Mouse (Mus musculus): ENCODE data around the gene Frmd4b. TPM values are rescaled to one million over a fixed set of nuclear protein-coding genes. Genes with fewer than 3 reads are reported as not detected.

The Frmd4b gene
- polyA plus RNA-seq, 1 experiment from 2014 or later: 16.9 TPM

DNA sequence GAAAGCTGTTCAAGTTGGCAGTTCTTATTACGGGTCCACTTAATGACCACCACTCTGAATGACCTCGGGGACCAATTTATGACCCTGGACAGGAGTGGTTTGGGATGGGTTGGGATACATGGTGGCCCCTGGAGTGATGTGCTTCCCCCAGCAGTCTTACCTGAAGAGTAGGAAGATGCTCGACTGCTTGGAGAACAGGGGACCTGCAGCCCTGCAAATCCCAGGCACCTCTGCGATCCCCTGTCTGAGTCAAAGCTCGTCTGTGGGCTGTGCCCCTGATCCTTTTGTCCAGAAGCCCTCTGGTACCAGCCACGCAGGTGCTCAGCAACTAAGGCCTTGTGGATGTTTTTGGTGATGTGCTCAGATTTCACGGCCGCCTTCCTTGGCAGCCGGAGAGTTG lies 321.9 kb downstream of the Frmd4b start:
- H3K36me3 ChIP-seq (replicated peaks): peaks cover 82% of the 10 kb centered on the region
- no peak overlapping the region for H3K27ac ChIP-seq (replicated peaks)
- DNase-seq (ENCODE audit: low spot score): no peak
- H3K27me3 ChIP-seq (replicated peaks; ENCODE audit: low read depth, poor library complexity, severe bottlenecking): no peaks in the 10 kb centered on the region; the same call in 1 of the 2 replicates
- H3K4me3 ChIP-seq: no peak overlapping the region
- 92% methylated on average over 9 of the region's 9 CpGs for WGBS
- H3K9me3 ChIP-seq: no peaks in the 10 kb centered on the region
- H3K4me1 ChIP-seq: peaks cover 16% of the 10 kb centered on the region

GRCm38 (mm10) chr6:97293667-97294569 lies 323.4 kb downstream of the Frmd4b start:
- DNase-seq (ENCODE audit: low spot score): no peak
- H3K36me3 ChIP-seq (replicated peaks): peaks cover 71% of the 10 kb centered on the region
- 89% methylated on average over 12 of the region's 12 CpGs for WGBS

GRCm38 (mm10) chr6:97292894-97293293 lies 324.4 kb downstream of the Frmd4b start:
- Histone ChIP-seq H3K9me3 (no peaks in the 10 kb centered on the region), H3K27me3 (replicated peaks; ENCODE audit: low read depth, poor library complexity, severe bottlenecking) (no peaks in the 10 kb centered on the region; the same call in 1 of the 2 replicates), H3K4me3 (no peak overlapping the region), H3K4me1 (peaks cover 29% of the 10 kb centered on the region), H3K27ac (replicated peaks) (no peak overlapping the region), H3K36me3 (replicated peaks) (peaks cover 72% of the 10 kb centered on the region)
- DNase-seq (ENCODE audit: low spot score): no peak
- WGBS: 84% methylated on average over 5 of the region's 5 CpGs

More at GRCm38 (mm10) chr6:97293667-97294569, 323.4 kb downstream of the Frmd4b start:
- H3K27ac ChIP-seq (replicated peaks): no peak overlapping the region
- H3K27me3 ChIP-seq (replicated peaks; ENCODE audit: low read depth, poor library complexity, severe bottlenecking): no peaks in the 10 kb centered on the region; the same call in 1 of the 2 replicates
- H3K9me3 ChIP-seq: no peaks in the 10 kb centered on the region
- no peak overlapping the region for H3K4me3 ChIP-seq
- H3K4me1 ChIP-seq: peaks cover 22% of the 10 kb centered on the region

GRCm38 (mm10) chr6:97292096-97292495 lies 325.2 kb downstream of the Frmd4b start:
- no peak overlapping the region for H3K27ac ChIP-seq (replicated peaks)
- peaks cover 29% of the 10 kb centered on the region for H3K4me1 ChIP-seq
- WGBS: 89% methylated on average over 3 of the region's 3 CpGs
- H3K36me3 ChIP-seq (replicated peaks): peaks cover 72% of the 10 kb centered on the region
- no peak for DNase-seq (ENCODE audit: low spot score)
- no peak overlapping the region for H3K4me3 ChIP-seq
- no peaks in the 10 kb centered on the region; the same call in 1 of the 2 replicates for H3K27me3 ChIP-seq (replicated peaks; ENCODE audit: low read depth, poor library complexity, severe bottlenecking)
- H3K9me3 ChIP-seq: no peaks in the 10 kb centered on the region

DNA sequence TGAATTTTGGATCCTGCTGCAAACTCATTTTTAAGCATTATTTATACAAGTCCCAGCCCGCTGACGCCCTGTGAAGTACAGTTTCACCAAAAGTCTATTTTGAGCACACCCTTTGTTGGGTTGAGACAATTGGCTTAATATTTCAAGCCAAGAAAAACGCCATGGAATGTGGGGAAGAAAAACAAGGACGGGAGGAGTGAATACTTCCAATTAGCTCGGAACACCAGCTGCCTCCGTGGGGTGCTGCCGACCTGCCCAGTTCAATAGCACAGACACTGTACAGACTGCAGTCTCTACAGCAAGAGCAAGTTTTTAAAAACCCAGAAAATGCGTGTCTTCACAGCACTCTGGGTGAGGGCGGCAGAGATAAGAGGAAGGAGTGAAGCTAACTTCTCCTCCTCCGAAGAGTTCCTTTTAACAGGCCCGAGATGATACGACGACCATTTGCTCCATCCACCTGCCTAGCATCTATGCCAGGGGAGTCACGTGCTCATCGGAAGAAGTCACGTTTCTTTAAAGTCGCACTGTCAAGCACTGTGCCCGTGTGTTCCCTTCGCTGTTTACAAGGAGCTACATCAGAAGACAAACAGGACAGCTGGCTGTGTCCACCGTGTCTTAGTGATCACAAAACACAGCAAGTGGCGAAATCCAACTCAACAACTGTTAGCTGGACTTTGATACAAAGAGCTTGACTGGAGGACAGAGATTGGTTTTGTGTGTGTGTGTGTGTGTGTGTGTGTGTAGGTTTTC lies 326.0 kb downstream of the Frmd4b start:
- Histone ChIP-seq H3K9me3 (no peaks in the 10 kb centered on the region), H3K27ac (replicated peaks) (no peak overlapping the region; the same call in 1 of the 2 replicates), H3K4me3 (no peak overlapping the region), H3K4me1 (peaks cover 29% of the 10 kb centered on the region), H3K36me3 (replicated peaks) (peaks cover 66% of the 10 kb centered on the region), H3K27me3 (replicated peaks; ENCODE audit: low read depth, poor library complexity, severe bottlenecking) (no peaks in the 10 kb centered on the region; the same call in 1 of the 2 replicates)
- DNase-seq (ENCODE audit: low spot score): no peak
- WGBS: 76% methylated on average over 21 of the region's 21 CpGs

DNA sequence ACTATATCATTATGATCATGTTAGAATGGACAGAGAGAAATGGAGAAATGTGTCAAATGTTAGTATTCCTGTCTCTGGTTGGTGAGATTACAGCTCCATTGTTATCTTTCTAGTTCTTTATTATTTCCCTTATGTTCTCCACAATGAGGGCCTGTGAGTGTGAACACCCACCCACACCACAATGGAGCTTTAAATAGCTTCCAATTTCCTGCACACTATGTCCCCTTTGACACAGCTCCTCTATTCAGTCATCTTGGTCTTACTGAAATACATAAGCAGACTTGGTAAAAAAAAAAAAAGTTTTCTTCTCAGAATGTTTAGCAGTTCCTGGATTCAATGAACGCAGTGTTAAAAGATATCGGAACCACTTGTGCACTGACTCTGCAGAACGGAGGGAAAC lies 326.7 kb downstream of the Frmd4b start:
- DNase-seq (ENCODE audit: low spot score): no peak
- H3K4me1 ChIP-seq: peaks cover 29% of the 10 kb centered on the region
- no peaks in the 10 kb centered on the region; the same call in 1 of the 2 replicates for H3K27me3 ChIP-seq (replicated peaks; ENCODE audit: low read depth, poor library complexity, severe bottlenecking)
- peaks cover 59% of the 10 kb centered on the region for H3K36me3 ChIP-seq (replicated peaks)
- no peak overlapping the region for H3K4me3 ChIP-seq
- 72% methylated on average over 3 of the region's 3 CpGs for WGBS
- no peak overlapping the region for H3K27ac ChIP-seq (replicated peaks)
- no peaks in the 10 kb centered on the region for H3K9me3 ChIP-seq

GRCm38 (mm10) chr6:97289838-97290237 lies 327.5 kb downstream of the Frmd4b start:
- 85% methylated on average over 4 of the region's 4 CpGs for whole genome bisulfite sequencing
- no peak for DNase-seq (ENCODE audit: low spot score)
- no peaks in the 10 kb centered on the region; the same call in 1 of the 2 replicates for H3K27me3 ChIP-seq (replicated peaks; ENCODE audit: low read depth, poor library complexity, severe bottlenecking)
- peaks cover 51% of the 10 kb centered on the region for H3K36me3 ChIP-seq (replicated peaks)
- no peak overlapping the region for H3K27ac ChIP-seq (replicated peaks)
- peaks cover 29% of the 10 kb centered on the region for H3K4me1 ChIP-seq
- H3K9me3 ChIP-seq: no peaks in the 10 kb centered on the region
- no peak overlapping the region for H3K4me3 ChIP-seq

GRCm38 (mm10) chr6:97289316-97289820 lies 328.0 kb downstream of the Frmd4b start:
- H3K27ac ChIP-seq (replicated peaks): no peak overlapping the region
- H3K36me3 ChIP-seq (replicated peaks): peaks cover 46% of the 10 kb centered on the region
- no peaks in the 10 kb centered on the region for H3K9me3 ChIP-seq
- H3K4me3 ChIP-seq: no peak overlapping the region
- WGBS: 64% methylated on average over 10 of the region's 10 CpGs
- H3K27me3 ChIP-seq (replicated peaks; ENCODE audit: low read depth, poor library complexity, severe bottlenecking): no peaks in the 10 kb centered on the region; the same call in 1 of the 2 replicates
- no peak for DNase-seq (ENCODE audit: low spot score)
- H3K4me1 ChIP-seq: peaks cover 29% of the 10 kb centered on the region

- peaks cover 36% of the 10 kb centered on the region for H3K36me3 ChIP-seq (replicated peaks)
- peaks cover 26% of the 10 kb centered on the region for H3K4me1 ChIP-seq
- H3K27me3 ChIP-seq (replicated peaks; ENCODE audit: low read depth, poor library complexity, severe bottlenecking): no peaks in the 10 kb centered on the region; the same call in 1 of the 2 replicates
- H3K27ac ChIP-seq (replicated peaks): no peak overlapping the region
- H3K9me3 ChIP-seq: no peaks in the 10 kb centered on the region
- WGBS: 68% methylated on average over 19 of the region's 19 CpGs
- DNase-seq (ENCODE audit: low spot score): no peak
- H3K4me3 ChIP-seq: no peak overlapping the region
Measured at GRCm38 (mm10) chr6:97288047-97288855, 329.1 kb downstream of the Frmd4b start.

DNA sequence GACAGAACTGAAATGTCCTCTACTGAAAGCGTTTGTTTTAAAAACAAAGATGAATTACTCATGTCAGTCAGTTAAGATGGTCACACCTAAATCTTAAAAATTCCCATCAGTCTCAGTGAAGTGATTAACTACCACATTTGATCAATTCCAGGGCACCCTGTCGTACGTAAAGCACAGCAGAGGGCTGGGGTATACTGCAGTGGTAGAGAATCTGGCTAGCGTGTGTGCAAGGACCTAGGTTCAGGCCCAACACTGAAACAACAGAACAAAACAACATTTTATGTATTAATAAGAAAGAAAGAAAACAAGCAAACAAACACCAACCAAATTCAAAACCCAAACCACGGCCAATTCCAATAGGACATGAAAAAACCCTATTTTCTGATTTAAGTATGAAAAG lies 331.0 kb downstream of the Frmd4b start:
- DNase-seq (ENCODE audit: low spot score): no peak
- 90% methylated on average over 5 of the region's 5 CpGs for WGBS
- no peak overlapping the region for H3K27ac ChIP-seq (replicated peaks)
- peaks cover 17% of the 10 kb centered on the region for H3K36me3 ChIP-seq (replicated peaks)
- no peaks in the 10 kb centered on the region for H3K27me3 ChIP-seq (replicated peaks; ENCODE audit: low read depth, poor library complexity, severe bottlenecking)
- no peaks in the 10 kb centered on the region for H3K9me3 ChIP-seq
- H3K4me1 ChIP-seq: peaks cover 19% of the 10 kb centered on the region
- no peak overlapping the region for H3K4me3 ChIP-seq

DNA sequence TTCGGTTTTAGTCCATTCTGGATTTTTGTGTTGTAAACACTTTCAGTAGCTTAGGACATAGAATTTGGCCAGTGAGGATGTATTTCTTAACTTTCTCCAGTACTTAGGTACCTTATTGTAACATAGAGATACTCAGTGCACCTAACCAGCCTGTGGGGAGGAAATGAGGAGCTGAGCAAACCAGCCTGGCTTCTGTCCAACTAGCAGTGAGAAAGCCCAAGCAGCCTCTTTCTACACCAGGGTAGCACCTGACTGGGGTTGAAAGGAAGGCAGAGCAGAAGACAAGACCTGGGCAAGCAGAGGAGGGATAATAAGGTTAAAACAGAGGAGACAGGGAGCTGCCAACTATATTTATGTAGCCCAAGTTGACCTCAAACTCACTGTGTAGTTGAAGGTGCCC lies 333.7 kb downstream of the Frmd4b start:
- H3K36me3 ChIP-seq (replicated peaks): peaks cover 14% of the 10 kb centered on the region
- H3K4me3 ChIP-seq: no peak overlapping the region
- H3K27ac ChIP-seq (replicated peaks): no peak overlapping the region
- peaks cover 9% of the 10 kb centered on the region; the same call in 1 of the 2 replicates for H3K4me1 ChIP-seq
- no peaks in the 10 kb centered on the region for H3K9me3 ChIP-seq
- WGBS: 91% methylated on average over 1 of the region's 1 CpGs
- H3K27me3 ChIP-seq (replicated peaks; ENCODE audit: low read depth, poor library complexity, severe bottlenecking): peaks cover 20% of the 10 kb centered on the region
- no peak for DNase-seq (ENCODE audit: low spot score)

DNA sequence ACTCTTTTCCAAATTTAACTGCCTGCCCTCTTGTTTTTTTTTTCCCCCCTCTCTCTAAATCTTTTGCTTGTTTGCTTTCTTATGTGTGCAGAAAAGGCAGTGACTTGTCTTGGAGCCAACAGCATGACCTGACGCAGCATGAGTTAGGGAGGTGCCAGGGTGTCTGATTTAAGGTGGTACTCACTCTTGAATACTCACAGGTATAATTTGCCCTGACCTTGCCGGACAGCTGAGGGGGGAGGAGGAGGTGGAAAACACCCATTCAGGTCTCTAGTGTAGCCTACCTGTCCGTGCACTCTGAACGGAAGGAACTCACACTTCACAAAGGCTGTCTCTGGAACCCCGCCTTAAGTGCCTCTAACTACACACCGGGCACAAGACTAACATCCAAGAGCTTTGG lies 338.5 kb downstream of the Frmd4b start:
- no peak for DNase-seq (ENCODE audit: low spot score)
- peaks cover 27% of the 10 kb centered on the region for H3K4me1 ChIP-seq
- no peak overlapping the region for H3K4me3 ChIP-seq
- no peaks in the 10 kb centered on the region for H3K36me3 ChIP-seq (replicated peaks)
- no peak overlapping the region for H3K27ac ChIP-seq (replicated peaks)
- WGBS: 34% methylated on average over 6 of the region's 6 CpGs
- peaks cover 46% of the 10 kb centered on the region for H3K27me3 ChIP-seq (replicated peaks; ENCODE audit: low read depth, poor library complexity, severe bottlenecking)
- no peaks in the 10 kb centered on the region for H3K9me3 ChIP-seq

Data from embryonic facial prominence, embryonic 10.5 days (tissue).